8 mouse cellular contexts compared by ENCODE assay signal in genomic region chr4:151860441-151861331, GRCm38 (mm10). TPM values are rescaled to one million over a fixed set of nuclear protein-coding genes. Genes with fewer than 3 reads are reported as not detected.
A peak's percentile ranks its signal among the peaks of the same experiment; 100 is the strongest.
DNase-seq lines count a peak whose midpoint lies in the region; ATAC-seq and TF ChIP-seq lines count a peak whose summit lies in the region.

No protein-coding gene starts in this region.

- TF ChIP-seq POLR2A in testis, adult 2 months (IDR thresholded peaks at IDR 0.05; ENCODE audit: control insufficient read depth, low read depth, low read length), result no peak

- TF ChIP-seq CTCF in testis, adult 2 months (IDR thresholded peaks at IDR 0.05; ENCODE audit: control insufficient read depth, insufficient read depth, insufficient replicate concordance, low read depth, low read length), result no peak

- peaks cover 15% of the 10 kb centered on the region for H3K4me1 ChIP-seq in forebrain, embryonic 16.5 days (replicated peaks; ENCODE audit: control insufficient read depth, insufficient read depth, low read length)
- H3K4me1 ChIP-seq in hindbrain, embryonic 13.5 days (replicated peaks), result peaks cover 36% of the 10 kb centered on the region
- peaks cover 22% of the 10 kb centered on the region for H3K4me1 ChIP-seq in limb, embryonic 13.5 days
- H3K4me1 ChIP-seq in midbrain, embryonic 16.5 days (ENCODE audit: control insufficient read depth, insufficient read depth, low read length), result peaks cover 25% of the 10 kb centered on the region
- peaks cover 6% of the 10 kb centered on the region for H3K4me1 ChIP-seq in testis, adult 2 months (ENCODE audit: control insufficient read depth, insufficient read depth, low read length)

- peak; percentile 24 for DNase-seq in gastrocnemius, adult 18-20 months (ENCODE audit: low spot score)
- DNase-seq in gastrocnemius, postnatal 36 days, result no peak
- DNase-seq in c-Kit-positive CD71-positive TER-119-negative erythroid progenitor cells, embryonic 14.5 days (ENCODE audit: low read depth), result peak; percentile 31

- intact Hi-C loops in gastrocnemius, postnatal 36 days (cut with DNase I), result loop anchor here (5.0 kb wide), 1 partner anchor 42 kb away; no protein-coding TSS in a partner anchor

- no peaks in the 10 kb centered on the region for H3K27me3 ChIP-seq in forebrain, embryonic 16.5 days (replicated peaks; ENCODE audit: control insufficient read depth, insufficient read depth, low read length)
- H3K27me3 ChIP-seq in hindbrain, embryonic 13.5 days, result no peaks in the 10 kb centered on the region
- H3K27me3 ChIP-seq in limb, embryonic 13.5 days, result no peaks in the 10 kb centered on the region
- no peaks in the 10 kb centered on the region for H3K27me3 ChIP-seq in midbrain, embryonic 16.5 days (ENCODE audit: control insufficient read depth, insufficient read depth, low read depth, low read length)
- H3K27me3 ChIP-seq in testis, adult 2 months (ENCODE audit: control insufficient read depth, insufficient read depth, low read length), result no peaks in the 10 kb centered on the region

- 2% methylated on average over 36 of the region's 63 CpGs for WGBS in forebrain, embryonic 16.5 days
- WGBS in hindbrain, embryonic 13.5 days, result 1% methylated on average over 31 of the region's 63 CpGs
- 3% methylated on average over 46 of the region's 63 CpGs for WGBS in limb, embryonic 13.5 days
- 2% methylated on average over 40 of the region's 63 CpGs for WGBS in midbrain, embryonic 16.5 days

- ATAC-seq in forebrain, embryonic 16.5 days, result no peak
- ATAC-seq in hindbrain, embryonic 13.5 days (ENCODE audit: low FRiP score), result no peak
- ATAC-seq in limb, embryonic 13.5 days (ENCODE audit: low FRiP score, low read depth), result no peak
- no peak for ATAC-seq in midbrain, embryonic 16.5 days

- no peaks in the 10 kb centered on the region for H3K36me3 ChIP-seq in forebrain, embryonic 16.5 days (ENCODE audit: control insufficient read depth, insufficient read depth)
- peaks cover 3% of the 10 kb centered on the region; the same call in 1 of the 2 replicates for H3K36me3 ChIP-seq in hindbrain, embryonic 13.5 days
- peaks cover 10% of the 10 kb centered on the region; the same call in 1 of the 2 replicates for H3K36me3 ChIP-seq in limb, embryonic 13.5 days
- no peaks in the 10 kb centered on the region for H3K36me3 ChIP-seq in midbrain, embryonic 16.5 days (ENCODE audit: control insufficient read depth, insufficient read depth, low read length)
- H3K36me3 ChIP-seq in testis, adult 2 months (ENCODE audit: control insufficient read depth, insufficient read depth, low read length), result no peaks in the 10 kb centered on the region

- peak overlapping the region; percentile 88 for H3K4me2 ChIP-seq in forebrain, embryonic 16.5 days (ENCODE audit: low read length)
- H3K4me2 ChIP-seq in hindbrain, embryonic 13.5 days, result peak overlapping the region; percentile 92
- peak overlapping the region; percentile 74 for H3K4me2 ChIP-seq in limb, embryonic 13.5 days (replicated peaks)
- peak overlapping the region; percentile 94 for H3K4me2 ChIP-seq in midbrain, embryonic 16.5 days (ENCODE audit: low read length)

- H3K4me3 ChIP-seq in forebrain, embryonic 16.5 days (replicated peaks; ENCODE audit: low read length), result peak overlapping the region; percentile 76
- peak overlapping the region; percentile 80 for H3K4me3 ChIP-seq in hindbrain, embryonic 13.5 days
- peak overlapping the region; percentile 81 for H3K4me3 ChIP-seq in limb, embryonic 13.5 days
- H3K4me3 ChIP-seq in midbrain, embryonic 16.5 days (ENCODE audit: low read depth, low read length), result peak overlapping the region; percentile 90
- peak overlapping the region; percentile 68 for H3K4me3 ChIP-seq in testis, adult 2 months (ENCODE audit: control insufficient read depth, low read depth, low read length)

- peak overlapping the region; percentile 80 for H3K9ac ChIP-seq in forebrain, embryonic 16.5 days (replicated peaks; ENCODE audit: low read depth, low read length)
- peak overlapping the region; percentile 87 for H3K9ac ChIP-seq in hindbrain, embryonic 13.5 days
- peak overlapping the region; percentile 87 for H3K9ac ChIP-seq in limb, embryonic 13.5 days
- peak overlapping the region; percentile 81 for H3K9ac ChIP-seq in midbrain, embryonic 16.5 days (ENCODE audit: low read depth, low read length)

- no peak overlapping the region for H3K27ac ChIP-seq in forebrain, embryonic 16.5 days (ENCODE audit: low read length)
- peak overlapping the region; percentile 91 for H3K27ac ChIP-seq in hindbrain, embryonic 13.5 days
- H3K27ac ChIP-seq in limb, embryonic 13.5 days, result 0 out of 2 replicates have a peak overlapping the region, but pooled peaks have one; percentile 33
- H3K27ac ChIP-seq in midbrain, embryonic 16.5 days (ENCODE audit: low read length), result peak overlapping the region; percentile 89
- H3K27ac ChIP-seq in testis, adult 2 months (ENCODE audit: control insufficient read depth, insufficient read depth, low read depth, low read length), result no peak overlapping the region

- no peaks in the 10 kb centered on the region for H3K9me3 ChIP-seq in forebrain, embryonic 16.5 days (ENCODE audit: control insufficient read depth, low read length)
- H3K9me3 ChIP-seq in hindbrain, embryonic 13.5 days, result no peaks in the 10 kb centered on the region
- no peaks in the 10 kb centered on the region for H3K9me3 ChIP-seq in limb, embryonic 13.5 days
- H3K9me3 ChIP-seq in midbrain, embryonic 16.5 days (replicated peaks; ENCODE audit: control insufficient read depth, low read length, poor library complexity, severe bottlenecking), result no peaks in the 10 kb centered on the region

RNA-seq across cellular contexts. Expression of gene Camta1, which starts 1.0 kb away (rescaled TPM):
- total RNA-seq in gastrocnemius, adult 18-20 months (2021), result 100 to 1,000 TPM in 1 of 2 experiments, 10 to 100 TPM in 1; 99.5 to 122 TPM
- total RNA-seq in gastrocnemius, postnatal 36 days (2021), result 100 to 1,000 TPM in 1 of 2 experiments, 10 to 100 TPM in 1; 93.4 to 109 TPM
- polyA plus RNA-seq in forebrain, embryonic 16.5 days (2015; fragmentation: Nextera tagmentation; extraction: Ambion mirVana), result 119 and 123 TPM in 2 replicates
- 159 and 162 TPM in 2 replicates for polyA plus RNA-seq in hindbrain, embryonic 13.5 days (2015; fragmentation: Nextera tagmentation; extraction: Ambion mirVana)
- 93.5 and 112 TPM in 2 replicates for polyA plus RNA-seq in limb, embryonic 13.5 days (2015; fragmentation: Nextera tagmentation; extraction: Ambion mirVana)
- polyA plus RNA-seq in midbrain, embryonic 16.5 days (2015; fragmentation: Nextera tagmentation; extraction: Ambion mirVana), result 155 and 159 TPM in 2 replicates
- 13.5 and 15.4 TPM in 2 replicates for polyA plus RNA-seq in testis, adult 2 months (2012; rRNA removed)

Comparison
In these comparisons a context has a peak if more than half of its experiments do, and no peak if none do; other contexts are left out.
1. DNase-seq: peak in gastrocnemius, adult 18-20 months (single experiment) and c-Kit-positive CD71-positive TER-119-negative erythroid progenitor cells, embryonic 14.5 days (single experiment); none in gastrocnemius, postnatal 36 days (0 of 2).
2. H3K27ac ChIP-seq: peak in hindbrain, embryonic 13.5 days (single experiment), limb, embryonic 13.5 days (single experiment) and midbrain, embryonic 16.5 days (single experiment); none in forebrain, embryonic 16.5 days (single experiment) and testis, adult 2 months (single experiment).
3. Peak in every context shown above with its lines, with median percentiles within 50 percentile points of each other: H3K4me2 ChIP-seq, H3K4me3 ChIP-seq and H3K9ac ChIP-seq.